Mouse (Mus musculus) megakaryocyte, adult 5-6 weeks (primary cell): ENCODE measurements at regions not wholly inside any gene's neighbourhood (a gene's known extent, or its start where the extent isn't known, plus 50 kb on each side); places are given as distances from the start of the nearest gene placed in this dataset.
"Not testable (repeated sequence)": the region's sequence is repeated elsewhere in the genome, so short reads cannot be mapped to it uniquely, and the experiment has no call there.

Experiments
- ATAC-seq: 2 replicates; pipeline ENCODE4 v1.8.0; 2016; ENCODE audit warnings: mild to moderate bottlenecking, inconsistent platforms; ENCODE audit not compliant: poor library complexity, severe bottlenecking

DNA sequence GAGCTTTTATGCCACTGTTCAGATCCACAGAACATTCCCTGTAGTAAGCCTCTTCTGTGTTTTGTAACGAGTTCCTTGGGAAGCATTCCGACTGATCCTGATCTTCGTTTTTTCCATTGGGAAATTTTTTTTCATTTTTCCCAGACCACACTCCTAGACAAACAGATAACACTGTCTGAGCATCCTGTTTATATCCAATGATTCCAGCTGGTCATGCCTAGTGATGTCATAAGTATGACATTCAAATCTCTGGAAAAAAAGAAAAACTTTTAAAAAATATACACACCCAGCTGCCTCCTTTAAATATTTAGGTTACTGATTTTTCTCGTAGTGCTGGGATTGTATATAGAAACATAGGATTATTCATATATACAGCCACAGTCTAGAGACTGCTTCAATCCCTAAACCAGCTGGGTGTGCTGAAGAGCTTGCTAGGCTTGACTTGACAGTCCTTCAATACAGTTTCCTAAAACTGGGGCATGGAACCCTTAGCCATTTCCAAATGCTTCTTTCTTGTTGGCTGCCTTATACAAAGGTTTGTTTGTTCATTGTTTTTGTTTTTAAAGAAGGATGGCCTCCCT lies 116.0 kb upstream of the Ghr start:
- ATAC-seq = no peak

DNA sequence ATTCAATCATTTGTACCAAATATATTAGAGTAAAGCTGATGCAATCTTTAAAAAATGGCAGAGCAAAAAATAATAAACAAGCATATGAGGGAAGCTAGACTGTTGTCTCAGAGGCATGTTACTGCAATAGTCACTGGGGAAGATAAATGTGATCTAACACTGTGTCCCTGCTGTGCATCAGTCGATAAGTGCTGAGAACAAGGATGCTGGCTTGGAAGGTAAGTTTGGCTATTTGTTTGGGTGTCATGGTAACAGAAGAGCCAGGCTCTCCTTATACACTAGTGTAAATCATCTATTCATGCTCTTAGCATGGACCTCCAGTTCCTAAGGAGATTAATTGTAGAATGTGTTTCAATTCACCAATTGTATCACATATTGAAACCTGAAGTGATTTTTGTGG lies 102.0 kb upstream of the Ghr start:
- no peak for ATAC-seq

DNA sequence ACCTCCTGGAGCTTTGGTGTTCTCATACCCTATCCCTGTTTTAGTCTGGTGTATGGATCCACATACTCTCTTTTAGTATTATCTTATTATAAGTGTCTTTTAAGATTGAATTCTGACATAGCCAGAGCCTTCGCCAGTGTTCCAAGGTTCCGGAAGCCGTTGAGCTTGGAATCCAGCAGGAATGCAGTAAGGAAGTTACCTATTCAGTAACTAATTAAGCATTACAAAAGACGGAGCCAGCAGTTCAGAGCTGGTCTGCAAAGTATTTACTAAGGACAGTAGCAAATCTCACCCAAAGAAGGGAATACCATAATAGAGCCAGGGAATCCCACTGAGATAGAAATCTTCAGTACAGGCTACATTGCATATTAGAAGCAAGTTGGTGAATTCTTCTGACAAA lies 93.7 kb upstream of the Ghr start:
- ATAC-seq = not testable (repeated sequence)

DNA sequence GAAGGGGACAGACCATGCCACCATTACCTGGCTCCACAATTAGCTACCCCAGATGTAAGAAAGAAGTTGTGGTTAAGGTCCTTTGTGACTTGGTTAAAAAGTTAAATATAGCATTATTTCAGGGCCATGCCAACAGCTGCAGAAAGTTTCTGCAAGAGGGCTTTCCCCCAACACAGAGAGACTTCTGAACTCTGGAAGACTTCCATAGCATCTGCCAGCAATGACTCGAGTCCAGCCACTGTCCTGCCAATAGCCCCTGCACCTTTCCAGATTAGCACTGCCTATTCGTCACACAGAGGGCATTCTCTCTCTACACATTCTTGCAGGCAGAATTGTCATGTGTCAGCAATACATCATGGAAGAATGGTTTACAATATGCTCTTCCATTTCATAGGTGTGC lies 89.3 kb upstream of the Ghr start:
- no peak for ATAC-seq

DNA sequence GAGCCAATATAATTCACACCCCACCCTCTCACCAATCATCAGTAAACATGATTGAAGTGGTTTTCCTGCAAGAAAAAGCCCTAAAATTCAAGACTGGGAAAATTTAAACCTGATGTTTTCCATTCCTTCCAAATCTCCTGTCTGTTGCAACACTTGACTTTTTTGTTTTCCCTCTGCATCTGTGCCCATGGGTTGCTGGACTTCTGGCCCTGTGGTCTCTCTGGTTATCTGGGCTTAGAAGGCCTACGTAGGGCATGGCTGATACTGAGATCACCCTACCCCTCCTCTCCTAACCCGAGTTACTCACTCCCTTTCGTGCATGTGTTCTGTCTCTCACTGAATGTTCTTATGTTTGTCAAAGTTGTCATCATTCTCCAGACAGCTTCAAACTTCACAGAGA lies 87.9 kb upstream of the Ghr start:
- ATAC-seq = no peak

DNA sequence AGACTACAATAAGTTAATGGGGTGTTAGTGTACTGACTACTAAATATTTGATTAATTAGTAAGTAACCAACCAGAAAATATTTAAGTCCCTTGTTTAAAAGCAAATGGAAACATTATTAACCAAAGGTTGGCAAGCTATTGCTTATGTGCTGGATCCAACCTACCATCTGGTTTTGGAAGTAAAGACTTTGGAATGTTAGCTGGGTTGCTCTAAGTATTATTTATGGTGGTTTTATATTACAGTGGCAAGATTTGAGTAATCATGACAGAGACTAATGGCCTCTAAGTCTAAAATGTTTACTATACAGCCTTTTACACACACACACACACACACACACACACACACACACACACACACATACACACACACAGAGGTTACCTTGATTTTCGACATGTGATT lies 86.1 kb upstream of the Ghr start:
- ATAC-seq = no peak

DNA sequence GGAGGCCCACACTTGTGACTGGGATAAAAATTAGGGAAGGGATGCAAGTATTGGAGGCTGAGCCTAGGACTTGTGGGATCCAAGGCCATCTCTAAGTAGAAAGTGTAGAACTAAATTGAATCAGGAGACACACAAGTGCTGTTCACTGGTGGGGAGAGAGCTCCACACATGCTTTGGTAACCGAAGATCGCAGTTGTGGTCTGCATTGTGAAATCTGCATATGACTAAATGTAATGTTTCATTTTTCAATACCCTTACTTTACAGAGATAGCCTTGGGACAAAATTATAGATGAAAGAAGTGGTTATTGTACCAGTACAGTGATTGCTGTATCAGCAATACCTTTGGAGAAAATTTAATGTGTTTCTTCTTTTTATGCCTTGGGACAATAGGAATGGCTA lies 85.6 kb upstream of the Ghr start:
- ATAC-seq = no peak

DNA sequence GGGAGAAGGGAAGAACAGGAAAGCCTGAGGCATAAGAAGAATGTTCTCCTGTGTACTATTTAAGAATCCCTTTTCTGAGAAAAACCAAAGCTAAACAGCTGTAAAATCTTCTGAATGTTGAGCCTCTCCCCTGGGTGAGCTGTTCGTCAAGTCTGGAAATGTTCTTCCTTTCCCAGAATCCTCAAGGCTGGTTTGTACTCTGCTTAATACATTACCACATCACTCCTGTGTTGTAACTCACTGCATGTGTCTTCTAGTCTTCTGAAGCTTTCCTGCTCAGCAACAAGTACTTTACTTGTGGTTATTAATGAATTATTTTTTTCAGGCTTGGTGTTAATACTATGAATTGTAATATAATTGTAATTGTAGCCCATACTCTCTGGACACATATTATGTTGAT lies 65.4 kb upstream of the Ghr start:
- ATAC-seq = no peak

DNA sequence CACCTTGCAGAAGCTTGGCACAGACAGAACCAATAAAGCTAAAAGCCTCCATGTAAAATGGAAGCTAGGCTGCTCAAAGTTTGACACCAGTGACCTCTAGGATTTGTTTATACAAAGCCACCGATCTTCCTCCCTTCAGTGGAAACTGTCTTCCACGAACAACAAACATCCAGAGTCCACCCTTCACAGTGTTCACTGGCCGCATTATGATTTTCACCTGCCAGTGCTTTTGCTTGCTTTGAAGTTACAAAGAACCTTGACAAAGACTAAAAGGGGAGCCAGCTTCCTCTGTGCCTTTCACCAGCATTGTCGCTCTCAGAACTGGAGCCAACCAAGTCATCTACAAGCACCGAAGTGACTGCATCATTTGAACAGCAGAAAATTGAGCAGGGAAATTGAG lies 56.8 kb upstream of the Ghr start:
- ATAC-seq = no peak
